Mouse (Mus musculus): ENCODE data around the gene Large1. TPM values are rescaled to one million over a fixed set of nuclear protein-coding genes. Genes with fewer than 3 reads are reported as not detected.
A peak's percentile ranks its signal among the peaks of the same experiment; 100 is the strongest.
"Not testable (repeated sequence)": the region's sequence is repeated elsewhere in the genome, so short reads cannot be mapped to it uniquely, and the experiment has no call there.

The Large1 gene
- 12.4 and 13.8 TPM in 2 replicates for polyA plus RNA-seq (2016; fragmentation: Nextera tagmentation; extraction: Ambion mirVana)

GRCm38 (mm10) chr8:73353108-73353793, at the start of gene Large1:
Large1 (minus strand) TSS chr8:73353540.
- peak; percentile 98 for ATAC-seq (ENCODE audit: low FRiP score)
- Histone ChIP-seq H3K9ac (peak within 1 kb of the TSS; percentile 96), H3K4me2 (replicated peaks) (peak within 1 kb of the TSS; percentile 80), H3K27me3 (no peaks in the 10 kb centered on the region), H3K4me3 (peak within 1 kb of the TSS; percentile 96), H3K9me3 (replicated peaks) (no peaks in the 10 kb centered on the region), H3K36me3 (no peaks in the 10 kb centered on the region), H3K27ac (peak within 1 kb of the TSS; percentile 95), H3K4me1 (peaks cover 20% of the 10 kb centered on the region)
- under 1% methylated on average over 77 of the region's 84 CpGs for WGBS

GRCm38 (mm10) chr8:73400343-73400742, 47.0 kb upstream of the Large1 start:
- Histone ChIP-seq H3K4me1 (no peaks in the 10 kb centered on the region), H3K9ac (no peak overlapping the region), H3K9me3 (replicated peaks) (no peaks in the 10 kb centered on the region), H3K27ac (no peak overlapping the region), H3K27me3 (no peaks in the 10 kb centered on the region), H3K4me3 (no peak overlapping the region), H3K36me3 (no peaks in the 10 kb centered on the region), H3K4me2 (replicated peaks) (no peak overlapping the region)
- 47% methylated on average over 1 of the region's 1 CpGs for WGBS
- ATAC-seq (ENCODE audit: low FRiP score), result no peak

- not testable (repeated sequence) for H3K27ac ChIP-seq; H3K4me2 ChIP-seq (replicated peaks); H3K36me3 ChIP-seq; ATAC-seq (ENCODE audit: low FRiP score); H3K27me3 ChIP-seq; H3K4me1 ChIP-seq; H3K9me3 ChIP-seq (replicated peaks); H3K4me3 ChIP-seq; H3K9ac ChIP-seq
- WGBS, result 93% methylated on average over 6 of the region's 6 CpGs
These were observed 19.7 kb upstream of the Large1 start for GRCm38 (mm10) chr8:73373001-73373400.

- 25% methylated on average over 2 of the region's 2 CpGs for WGBS
- no peak overlapping the region for H3K4me2 ChIP-seq (replicated peaks)
- no peaks in the 10 kb centered on the region for H3K9me3 ChIP-seq (replicated peaks)
- H3K9ac ChIP-seq, result no peak overlapping the region
- ATAC-seq (ENCODE audit: low FRiP score), result no peak
- no peak overlapping the region for H3K27ac ChIP-seq
- peaks cover 13% of the 10 kb centered on the region for H3K4me1 ChIP-seq
- no peaks in the 10 kb centered on the region for H3K27me3 ChIP-seq
- no peaks in the 10 kb centered on the region for H3K36me3 ChIP-seq
- no peak overlapping the region for H3K4me3 ChIP-seq
These were observed 2.6 kb upstream of the Large1 start for GRCm38 (mm10) chr8:73355979-73356378.

- Histone ChIP-seq H3K4me3 (peak overlapping the region; percentile 96), H3K27me3 (no peaks in the 10 kb centered on the region), H3K9ac (peak overlapping the region; percentile 68), H3K4me1 (peaks cover 20% of the 10 kb centered on the region), H3K4me2 (replicated peaks) (peak overlapping the region; percentile 80), H3K36me3 (no peaks in the 10 kb centered on the region), H3K27ac (peak overlapping the region; percentile 80), H3K9me3 (replicated peaks) (no peaks in the 10 kb centered on the region)
- under 1% methylated on average over 25 of the region's 25 CpGs for WGBS
- peak; percentile 35 for ATAC-seq (ENCODE audit: low FRiP score)
These were observed 1.0 kb upstream of the Large1 start for GRCm38 (mm10) chr8:73354201-73354881.

GRCm38 (mm10) chr8:73353794-73354179, 447 bp upstream of the Large1 start:
- Histone ChIP-seq H3K4me3 (peak overlapping the region; percentile 96), H3K27ac (peak overlapping the region; percentile 80), H3K4me1 (peaks cover 20% of the 10 kb centered on the region), H3K27me3 (no peaks in the 10 kb centered on the region), H3K36me3 (no peaks in the 10 kb centered on the region), H3K9ac (peak overlapping the region; percentile 68), H3K4me2 (replicated peaks) (peak overlapping the region; percentile 80), H3K9me3 (replicated peaks) (no peaks in the 10 kb centered on the region)
- 0% methylated on average over 16 of the region's 16 CpGs for WGBS
- peak; percentile 57 for ATAC-seq (ENCODE audit: low FRiP score)

- peak overlapping the region; percentile 95 for H3K27ac ChIP-seq
- peak overlapping the region; percentile 96 for H3K9ac ChIP-seq
- no peaks in the 10 kb centered on the region for H3K9me3 ChIP-seq (replicated peaks)
- H3K27me3 ChIP-seq, result no peaks in the 10 kb centered on the region
- H3K4me1 ChIP-seq, result peaks cover 20% of the 10 kb centered on the region
- peak overlapping the region; percentile 80 for H3K4me2 ChIP-seq (replicated peaks)
- peak; percentile 51 for ATAC-seq (ENCODE audit: low FRiP score)
- peak overlapping the region; percentile 96 for H3K4me3 ChIP-seq
- WGBS, result under 1% methylated on average over 56 of the region's 56 CpGs
- H3K36me3 ChIP-seq, result no peaks in the 10 kb centered on the region
These were observed 836 bp downstream of the Large1 start for GRCm38 (mm10) chr8:73352301-73353107.

GRCm38 (mm10) chr8:73350366-73350765, 3.0 kb downstream of the Large1 start:
- Histone ChIP-seq H3K27ac (no peak overlapping the region), H3K9ac (no peak overlapping the region), H3K4me2 (replicated peaks) (peak overlapping the region; percentile 80), H3K4me1 (peaks cover 20% of the 10 kb centered on the region), H3K4me3 (no peak overlapping the region), H3K9me3 (replicated peaks) (no peaks in the 10 kb centered on the region), H3K27me3 (no peaks in the 10 kb centered on the region), H3K36me3 (no peaks in the 10 kb centered on the region)
- WGBS, result 20% methylated on average over 2 of the region's 2 CpGs
- ATAC-seq (ENCODE audit: low FRiP score), result no peak

GRCm38 (mm10) chr8:73342761-73343395, 10.5 kb downstream of the Large1 start:
- Histone ChIP-seq H3K4me1 (no peaks in the 10 kb centered on the region), H3K4me3 (no peak overlapping the region), H3K36me3 (no peaks in the 10 kb centered on the region), H3K9me3 (replicated peaks) (no peaks in the 10 kb centered on the region), H3K27me3 (no peaks in the 10 kb centered on the region), H3K4me2 (replicated peaks) (no peak overlapping the region), H3K27ac (no peak overlapping the region), H3K9ac (no peak overlapping the region)
- 93% methylated on average over 3 of the region's 3 CpGs for WGBS
- no peak for ATAC-seq (ENCODE audit: low FRiP score)

- Histone ChIP-seq H3K9ac (no peak overlapping the region), H3K4me3 (no peak overlapping the region), H3K27ac (no peak overlapping the region), H3K4me2 (replicated peaks) (no peak overlapping the region), H3K36me3 (no peaks in the 10 kb centered on the region), H3K4me1 (no peaks in the 10 kb centered on the region), H3K27me3 (no peaks in the 10 kb centered on the region), H3K9me3 (replicated peaks) (no peaks in the 10 kb centered on the region)
- WGBS, result 70% methylated on average over 1 of the region's 1 CpGs
- ATAC-seq (ENCODE audit: low FRiP score), result no peak
These were observed 16.5 kb downstream of the Large1 start for GRCm38 (mm10) chr8:73336845-73337244.

- Histone ChIP-seq H3K9ac (no peak overlapping the region), H3K4me2 (replicated peaks) (no peak overlapping the region), H3K4me3 (no peak overlapping the region), H3K27ac (no peak overlapping the region), H3K36me3 (no peaks in the 10 kb centered on the region), H3K9me3 (replicated peaks) (no peaks in the 10 kb centered on the region), H3K4me1 (0 out of 2 replicates have a peak, but pooled peaks cover 3% of the 10 kb centered on the region), H3K27me3 (no peaks in the 10 kb centered on the region)
- no peak for ATAC-seq (ENCODE audit: low FRiP score)
- 91% methylated on average over 5 of the region's 5 CpGs for WGBS
These were observed 24.2 kb downstream of the Large1 start for GRCm38 (mm10) chr8:73329131-73329530.

- Histone ChIP-seq H3K4me3 (no peak overlapping the region), H3K27ac (no peak overlapping the region), H3K36me3 (no peaks in the 10 kb centered on the region), H3K9ac (no peak overlapping the region), H3K4me1 (0 out of 2 replicates have a peak, but pooled peaks cover 3% of the 10 kb centered on the region), H3K9me3 (replicated peaks) (no peaks in the 10 kb centered on the region), H3K27me3 (no peaks in the 10 kb centered on the region), H3K4me2 (replicated peaks) (no peak overlapping the region)
- 79% methylated on average over 3 of the region's 3 CpGs for WGBS
- no peak for ATAC-seq (ENCODE audit: low FRiP score)
These were observed 25.3 kb downstream of the Large1 start for GRCm38 (mm10) chr8:73328056-73328455.

All from hindbrain, embryonic 12.5 days (tissue).